Mouse (Mus musculus): ENCODE measurements around the gene Ccn2.

The Ccn2 gene

GRCm38 (mm10) chr10:24641416-24642140 lies 46.3 kb downstream of the Ccn2 start:
- no peak for DNase-seq (ENCODE audit: low spot score)

GRCm38 (mm10) chr10:24642796-24643580 lies 47.7 kb downstream of the Ccn2 start:
- no peak for DNase-seq (ENCODE audit: low spot score)

- no peak for DNase-seq (ENCODE audit: low spot score)
Measured at GRCm38 (mm10) chr10:24645169-24645568, 49.9 kb downstream of the Ccn2 start.

Data from urinary bladder, postnatal 25 days (tissue).